Mouse (Mus musculus): Measurements from ENCODE around the gene Ap4s1. TPM values are rescaled to one million over a fixed set of nuclear protein-coding genes. Genes with fewer than 3 reads are reported as not detected.

Ap4s1 gene
- polyA plus RNA-seq, 1 experiment from 2014 or later: 58.4 TPM

DNA sequence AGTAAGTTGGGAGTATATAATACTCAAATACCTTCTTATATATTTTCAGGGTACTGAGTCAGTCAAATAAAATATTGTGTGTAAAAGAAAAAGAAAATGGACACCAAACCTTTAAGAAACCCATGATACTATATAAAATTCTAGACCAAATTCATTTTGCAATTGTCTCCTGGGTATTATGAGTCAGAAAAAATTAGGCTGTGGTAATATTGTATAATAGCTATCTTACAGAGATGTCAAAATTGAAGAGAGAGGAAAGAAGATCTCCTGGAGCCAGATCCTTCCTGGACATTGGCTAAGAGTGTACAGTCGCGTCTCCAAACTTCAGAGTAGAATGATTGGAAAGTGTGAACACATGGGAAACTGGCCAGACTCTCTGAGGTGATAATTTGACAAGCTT, 5.3 kb downstream of the Ap4s1 start:
- Histone ChIP-seq H3K4me3 (ENCODE audit: low read length) (no peak overlapping the region), H3K27me3 (replicated peaks; ENCODE audit: control insufficient read depth, insufficient read depth, low read length) (no peaks in the 10 kb centered on the region), H3K9ac (ENCODE audit: low read depth, low read length) (no peak overlapping the region), H3K36me3 (ENCODE audit: control insufficient read depth, insufficient read depth, low read length) (no peaks in the 10 kb centered on the region), H3K4me2 (ENCODE audit: low read length) (no peak overlapping the region), H3K27ac (ENCODE audit: low read depth, low read length) (no peak overlapping the region), H3K9me3 (ENCODE audit: control insufficient read depth, low read length) (no peaks in the 10 kb centered on the region), H3K4me1 (ENCODE audit: control insufficient read depth, insufficient read depth, low read depth, low read length) (peaks cover 3% of the 10 kb centered on the region; the same call in 1 of the 2 replicates)
- 77% methylated on average over 2 of the region's 2 CpGs for WGBS
- ATAC-seq: no peak

DNA sequence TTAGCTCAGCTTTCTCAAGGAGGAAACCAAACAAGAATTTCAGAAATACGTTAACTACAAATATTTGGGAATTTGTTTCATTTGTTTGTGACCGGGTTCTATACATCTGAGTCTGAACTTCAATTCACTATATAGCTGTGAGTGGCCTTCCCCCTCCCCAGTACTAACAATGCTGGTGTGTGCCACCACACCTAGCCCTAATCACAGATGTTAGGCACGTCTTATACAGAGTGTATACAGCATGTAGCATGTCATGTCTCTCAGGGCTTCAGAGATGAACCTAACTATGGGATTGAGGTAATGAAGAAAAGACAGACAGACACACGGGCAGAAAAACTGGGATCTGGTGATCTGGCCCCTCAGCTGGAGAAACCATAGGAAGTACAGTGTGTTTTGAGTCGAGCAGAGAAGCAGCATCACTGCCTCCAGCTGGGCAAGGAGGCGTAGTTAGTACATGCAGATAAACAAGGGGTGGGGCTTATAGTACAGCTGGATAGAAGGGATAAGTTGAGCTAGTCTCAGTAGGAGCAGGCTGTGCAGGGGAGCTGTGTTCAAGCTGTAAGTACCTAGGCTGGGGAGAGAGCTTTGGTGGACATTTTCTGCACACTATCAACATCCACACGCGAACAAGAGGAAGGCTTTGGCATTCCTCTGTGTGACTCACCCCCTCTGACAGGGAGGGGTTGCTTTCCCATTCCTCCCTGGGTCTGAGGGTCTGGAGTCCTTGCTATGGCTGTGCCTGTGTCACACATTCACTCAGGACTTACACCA, 9.0 kb downstream of the Ap4s1 start:
- Histone ChIP-seq H3K4me1 (ENCODE audit: control insufficient read depth, insufficient read depth, low read depth, low read length) (no peaks in the 10 kb centered on the region), H3K9ac (ENCODE audit: low read depth, low read length) (no peak overlapping the region), H3K27me3 (replicated peaks; ENCODE audit: control insufficient read depth, insufficient read depth, low read length) (no peaks in the 10 kb centered on the region), H3K27ac (ENCODE audit: low read depth, low read length) (no peak overlapping the region), H3K4me3 (ENCODE audit: low read length) (no peak overlapping the region), H3K9me3 (ENCODE audit: control insufficient read depth, low read length) (no peaks in the 10 kb centered on the region), H3K36me3 (ENCODE audit: control insufficient read depth, insufficient read depth, low read length) (no peaks in the 10 kb centered on the region), H3K4me2 (ENCODE audit: low read length) (no peak overlapping the region)
- 66% methylated on average over 8 of the region's 8 CpGs for WGBS
- no peak; the same call in 1 of the 2 replicates for ATAC-seq

DNA sequence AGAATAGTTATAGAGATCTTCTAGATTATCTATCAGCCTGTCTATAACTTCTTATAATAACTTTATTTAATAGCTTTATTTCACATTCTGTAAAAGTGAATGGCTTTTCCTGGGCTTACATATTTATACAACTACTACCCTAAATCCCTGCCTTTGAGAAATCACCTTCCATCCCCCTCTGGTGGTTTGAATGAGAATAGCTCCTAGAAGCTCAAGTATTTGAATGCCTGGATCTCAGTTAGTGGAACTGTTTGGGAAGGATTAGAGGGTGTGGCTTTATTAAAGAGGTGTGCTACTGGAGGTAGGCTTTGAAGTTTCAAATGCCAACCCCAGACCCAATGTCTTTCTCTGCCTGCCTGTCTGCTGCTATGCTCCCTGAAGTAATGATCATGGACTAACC, 10.9 kb downstream of the Ap4s1 start:
- ATAC-seq: no peak
- Histone ChIP-seq H3K36me3 (ENCODE audit: control insufficient read depth, insufficient read depth, low read length) (no peaks in the 10 kb centered on the region), H3K9me3 (ENCODE audit: control insufficient read depth, low read length) (no peaks in the 10 kb centered on the region), H3K4me1 (ENCODE audit: control insufficient read depth, insufficient read depth, low read depth, low read length) (no peaks in the 10 kb centered on the region), H3K27me3 (replicated peaks; ENCODE audit: control insufficient read depth, insufficient read depth, low read length) (no peaks in the 10 kb centered on the region), H3K27ac (ENCODE audit: low read depth, low read length) (no peak overlapping the region), H3K4me2 (ENCODE audit: low read length) (no peak overlapping the region), H3K9ac (ENCODE audit: low read depth, low read length) (no peak overlapping the region), H3K4me3 (ENCODE audit: low read length) (no peak overlapping the region)

DNA sequence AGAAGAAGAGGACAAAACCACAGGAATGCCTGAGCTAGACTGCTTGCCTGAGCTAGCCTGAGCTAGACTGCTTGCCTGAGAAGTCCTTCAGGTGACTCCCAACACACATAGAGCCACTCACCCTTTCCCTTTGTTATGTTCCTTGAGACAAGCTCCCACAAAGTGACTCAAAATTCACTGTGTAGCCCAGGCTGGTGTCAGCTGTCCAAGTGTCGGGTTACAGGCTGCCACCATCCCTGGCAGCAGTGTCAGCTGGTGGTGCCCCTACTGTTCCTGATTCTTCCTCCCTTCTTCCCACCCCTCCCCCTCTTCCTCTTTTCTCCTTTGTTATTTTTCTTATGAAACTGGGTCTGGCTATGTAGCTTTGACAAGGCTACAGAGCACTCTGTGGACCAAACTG, 13.0 kb downstream of the Ap4s1 start:
- no peak for ATAC-seq
- H3K27me3 ChIP-seq (replicated peaks; ENCODE audit: control insufficient read depth, insufficient read depth, low read length): no peaks in the 10 kb centered on the region
- H3K4me2 ChIP-seq (ENCODE audit: low read length): no peak overlapping the region
- H3K27ac ChIP-seq (ENCODE audit: low read depth, low read length): no peak overlapping the region
- WGBS: 39% methylated on average over 1 of the region's 1 CpGs
- H3K4me1 ChIP-seq (ENCODE audit: control insufficient read depth, insufficient read depth, low read depth, low read length): no peaks in the 10 kb centered on the region
- no peak overlapping the region for H3K4me3 ChIP-seq (ENCODE audit: low read length)
- no peaks in the 10 kb centered on the region for H3K9me3 ChIP-seq (ENCODE audit: control insufficient read depth, low read length)
- H3K9ac ChIP-seq (ENCODE audit: low read depth, low read length): no peak overlapping the region
- H3K36me3 ChIP-seq (ENCODE audit: control insufficient read depth, insufficient read depth, low read length): no peaks in the 10 kb centered on the region

DNA sequence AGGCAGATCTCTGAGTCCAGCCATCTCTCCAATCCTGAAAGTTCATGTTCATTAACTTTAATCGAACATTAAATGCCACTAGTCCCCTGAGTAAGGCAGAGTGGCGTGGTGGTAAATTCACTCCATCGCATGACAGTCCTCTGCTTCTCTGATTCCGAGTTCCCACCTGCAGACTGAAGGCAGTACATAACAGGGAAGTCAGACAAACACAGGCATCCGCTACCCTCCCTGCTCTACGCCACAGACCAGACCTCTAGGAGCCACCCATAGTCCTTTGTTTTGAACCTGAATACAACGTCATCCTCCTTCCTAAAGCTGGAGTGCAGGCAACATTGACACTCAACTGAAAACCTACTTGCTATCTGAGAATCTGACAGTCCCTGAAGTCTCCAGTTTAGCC, 13.7 kb downstream of the Ap4s1 start:
- Histone ChIP-seq H3K9me3 (ENCODE audit: control insufficient read depth, low read length) (no peaks in the 10 kb centered on the region), H3K4me1 (ENCODE audit: control insufficient read depth, insufficient read depth, low read depth, low read length) (no peaks in the 10 kb centered on the region), H3K4me3 (ENCODE audit: low read length) (no peak overlapping the region), H3K9ac (ENCODE audit: low read depth, low read length) (no peak overlapping the region), H3K27ac (ENCODE audit: low read depth, low read length) (no peak overlapping the region), H3K36me3 (ENCODE audit: control insufficient read depth, insufficient read depth, low read length) (no peaks in the 10 kb centered on the region), H3K4me2 (ENCODE audit: low read length) (no peak overlapping the region), H3K27me3 (replicated peaks; ENCODE audit: control insufficient read depth, insufficient read depth, low read length) (no peaks in the 10 kb centered on the region)
- WGBS: 71% methylated on average over 7 of the region's 7 CpGs
- ATAC-seq: no peak

DNA sequence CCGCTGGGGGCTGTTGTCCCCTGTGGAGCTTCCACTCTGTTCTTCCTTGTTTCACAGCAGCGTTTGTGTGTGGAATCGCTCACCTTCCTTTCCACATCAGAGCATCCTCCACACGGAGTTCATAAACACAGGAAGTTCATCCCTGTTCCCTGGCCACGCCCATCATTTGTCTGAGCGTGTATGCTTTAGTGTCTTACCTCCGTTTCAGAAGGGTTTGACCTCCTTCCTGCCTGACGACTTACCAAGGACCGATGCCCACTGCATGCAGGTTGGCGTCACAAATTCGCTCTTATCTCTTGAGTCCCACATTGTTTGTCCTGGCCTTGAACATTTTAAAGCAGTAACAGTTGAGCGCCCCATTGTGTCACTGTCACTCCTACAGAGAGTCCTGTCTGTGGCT, 14.9 kb downstream of the Ap4s1 start:
- Histone ChIP-seq H3K4me3 (ENCODE audit: low read length) (no peak overlapping the region), H3K36me3 (ENCODE audit: control insufficient read depth, insufficient read depth, low read length) (no peaks in the 10 kb centered on the region), H3K27me3 (replicated peaks; ENCODE audit: control insufficient read depth, insufficient read depth, low read length) (no peaks in the 10 kb centered on the region), H3K4me1 (ENCODE audit: control insufficient read depth, insufficient read depth, low read depth, low read length) (no peaks in the 10 kb centered on the region), H3K27ac (ENCODE audit: low read depth, low read length) (no peak overlapping the region), H3K9me3 (ENCODE audit: control insufficient read depth, low read length) (no peaks in the 10 kb centered on the region), H3K4me2 (ENCODE audit: low read length) (no peak overlapping the region), H3K9ac (ENCODE audit: low read depth, low read length) (no peak overlapping the region)
- 81% methylated on average over 12 of the region's 12 CpGs for WGBS
- no peak for ATAC-seq

DNA sequence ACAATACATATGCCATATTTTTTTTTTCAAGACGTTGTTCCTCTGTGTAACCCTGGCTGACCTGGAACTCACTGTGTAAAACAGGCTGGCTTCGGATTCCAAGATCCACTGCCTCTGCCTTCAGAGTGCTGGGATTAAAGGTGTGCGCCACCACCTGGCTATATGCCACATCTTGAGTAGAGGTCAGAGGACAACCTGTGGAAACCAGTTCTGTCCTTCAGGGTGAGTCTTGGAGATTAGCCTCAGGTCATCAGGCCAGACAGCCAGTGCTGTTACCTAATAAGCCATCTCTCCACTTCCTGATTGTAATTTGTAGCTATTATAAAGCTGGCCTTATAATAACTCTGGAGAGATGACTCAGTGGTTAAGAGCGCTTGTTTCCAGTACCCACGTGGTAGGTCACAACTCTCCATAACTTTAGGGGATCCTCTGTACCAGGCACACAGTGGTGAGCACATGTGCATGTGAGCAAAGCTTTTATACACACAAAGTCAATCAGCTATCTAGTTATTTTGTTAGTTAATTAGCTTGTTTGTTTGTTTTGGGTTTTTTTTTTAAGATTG, 15.9 kb downstream of the Ap4s1 start:
- H3K36me3 ChIP-seq (ENCODE audit: control insufficient read depth, insufficient read depth, low read length): no peaks in the 10 kb centered on the region
- no peak overlapping the region for H3K9ac ChIP-seq (ENCODE audit: low read depth, low read length)
- H3K9me3 ChIP-seq (ENCODE audit: control insufficient read depth, low read length): no peaks in the 10 kb centered on the region
- ATAC-seq: no peak
- H3K4me2 ChIP-seq (ENCODE audit: low read length): no peak overlapping the region
- WGBS: 88% methylated on average over 5 of the region's 5 CpGs
- H3K27ac ChIP-seq (ENCODE audit: low read depth, low read length): no peak overlapping the region
- H3K4me3 ChIP-seq (ENCODE audit: low read length): no peak overlapping the region
- H3K27me3 ChIP-seq (replicated peaks; ENCODE audit: control insufficient read depth, insufficient read depth, low read length): no peaks in the 10 kb centered on the region
- H3K4me1 ChIP-seq (ENCODE audit: control insufficient read depth, insufficient read depth, low read depth, low read length): no peaks in the 10 kb centered on the region

DNA sequence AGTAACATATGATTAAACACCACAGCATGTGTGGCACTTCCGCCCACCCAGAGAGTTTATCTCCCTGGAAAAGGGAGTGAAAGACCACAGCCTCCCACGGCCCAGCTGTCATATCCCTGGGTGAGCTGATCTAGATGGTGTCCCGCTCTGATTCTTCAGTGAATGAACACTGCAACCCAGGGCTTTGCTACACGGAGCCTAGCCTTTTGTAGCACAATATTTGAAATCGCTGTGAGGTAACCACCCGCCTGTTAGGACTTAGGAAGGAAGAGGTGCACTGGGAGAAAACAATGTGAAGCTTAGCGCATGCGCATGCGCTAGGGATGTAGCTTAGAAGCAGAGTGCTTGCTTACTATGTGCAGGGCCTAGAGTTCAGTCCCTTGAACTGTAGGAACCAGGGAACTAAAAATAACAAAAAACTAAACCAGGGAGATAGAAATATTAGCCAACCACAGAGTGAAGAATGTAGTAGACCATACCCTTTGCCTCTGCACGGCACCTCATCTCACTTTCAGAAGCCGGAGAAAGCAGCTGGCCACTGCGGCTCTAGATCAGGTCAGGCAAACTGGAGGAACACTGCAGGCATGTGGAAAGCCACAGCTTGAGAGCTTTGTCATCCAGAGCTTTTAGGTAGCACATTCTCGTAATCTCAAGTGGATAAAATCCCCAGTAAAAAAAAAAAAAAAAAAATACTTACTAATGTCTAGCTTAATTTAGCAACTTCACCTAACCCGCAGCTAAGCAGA, 18.3 kb downstream of the Ap4s1 start:
- no peak overlapping the region for H3K4me2 ChIP-seq (ENCODE audit: low read length)
- no peaks in the 10 kb centered on the region for H3K9me3 ChIP-seq (ENCODE audit: control insufficient read depth, low read length)
- no peak for ATAC-seq
- no peaks in the 10 kb centered on the region for H3K4me1 ChIP-seq (ENCODE audit: control insufficient read depth, insufficient read depth, low read depth, low read length)
- H3K27ac ChIP-seq (ENCODE audit: low read depth, low read length): no peak overlapping the region
- H3K4me3 ChIP-seq (ENCODE audit: low read length): no peak overlapping the region
- H3K36me3 ChIP-seq (ENCODE audit: control insufficient read depth, insufficient read depth, low read length): no peaks in the 10 kb centered on the region
- 70% methylated on average over 14 of the region's 14 CpGs for WGBS
- H3K27me3 ChIP-seq (replicated peaks; ENCODE audit: control insufficient read depth, insufficient read depth, low read length): no peaks in the 10 kb centered on the region
- H3K9ac ChIP-seq (ENCODE audit: low read depth, low read length): no peak overlapping the region

DNA sequence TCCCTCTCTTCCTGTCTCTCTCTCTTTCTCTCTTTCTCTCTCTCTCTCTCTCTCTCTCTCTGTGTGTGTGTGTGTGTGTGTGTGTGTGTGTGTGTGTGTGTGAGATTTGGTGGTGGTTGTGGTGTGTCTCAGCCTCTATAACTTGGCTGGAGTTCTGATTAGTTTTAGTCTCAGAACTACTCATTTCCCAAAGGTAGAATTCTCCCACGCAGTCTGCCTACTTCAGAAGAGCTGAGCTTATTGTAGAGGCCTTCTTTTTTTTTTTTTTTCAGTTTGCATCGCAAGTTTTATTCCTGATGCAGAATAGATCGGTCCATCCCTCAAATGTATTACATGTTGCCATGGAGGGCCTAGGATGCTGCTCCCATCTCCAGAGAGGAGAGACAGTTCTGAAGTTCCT, 18.9 kb downstream of the Ap4s1 start:
- H3K9me3 ChIP-seq (ENCODE audit: control insufficient read depth, low read length): no peaks in the 10 kb centered on the region
- no peak overlapping the region for H3K9ac ChIP-seq (ENCODE audit: low read depth, low read length)
- no peaks in the 10 kb centered on the region for H3K27me3 ChIP-seq (replicated peaks; ENCODE audit: control insufficient read depth, insufficient read depth, low read length)
- no peak overlapping the region for H3K4me2 ChIP-seq (ENCODE audit: low read length)
- H3K4me3 ChIP-seq (ENCODE audit: low read length): no peak overlapping the region
- H3K4me1 ChIP-seq (ENCODE audit: control insufficient read depth, insufficient read depth, low read depth, low read length): no peaks in the 10 kb centered on the region
- 69% methylated on average over 3 of the region's 3 CpGs for WGBS
- H3K36me3 ChIP-seq (ENCODE audit: control insufficient read depth, insufficient read depth, low read length): no peaks in the 10 kb centered on the region
- no peak for ATAC-seq
- no peak overlapping the region for H3K27ac ChIP-seq (ENCODE audit: low read depth, low read length)
